Mouse (Mus musculus): Measurements from ENCODE around the gene Tceal5. TPM values are rescaled to one million over a fixed set of nuclear protein-coding genes. Genes with fewer than 3 reads are reported as not detected.
A peak's percentile ranks its signal among the peaks of the same experiment; 100 is the strongest.
"Not testable (repeated sequence)": the region's sequence is repeated elsewhere in the genome, so short reads cannot be mapped to it uniquely, and the experiment has no call there.

The Tceal5 gene
- polyA plus RNA-seq (2016; fragmentation: Nextera tagmentation; extraction: Ambion mirVana), result 3.2 and 4.7 TPM in 2 replicates

DNA sequence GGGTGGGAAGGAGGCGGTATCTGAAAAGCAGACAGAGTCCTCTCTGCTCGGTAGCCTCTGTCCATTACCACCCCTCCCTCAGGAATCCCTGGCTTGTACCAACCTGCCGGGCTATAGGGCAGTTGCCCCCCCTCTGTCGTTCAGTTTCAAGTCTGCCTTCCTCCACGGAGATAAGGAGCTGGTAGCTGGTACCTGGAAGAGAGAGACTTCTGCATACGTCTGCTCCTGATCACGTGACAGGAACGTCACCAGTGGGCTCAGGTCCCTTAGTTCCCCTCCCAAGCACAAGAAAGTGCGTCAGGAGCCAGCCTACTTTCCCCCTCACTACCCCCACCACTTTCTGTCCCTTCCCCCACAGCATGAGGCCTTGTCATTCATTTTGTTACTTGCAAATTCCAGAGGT is at the start of gene Tceal5:
TSS of gene Tceal5 (minus strand) at position 213 of the 403 bp plus-strand sequence.
- peaks cover 6% of the 10 kb centered on the region; the same call in 1 of the 2 replicates for H3K4me1 ChIP-seq
- no peaks in the 10 kb centered on the region for H3K36me3 ChIP-seq
- H3K4me3 ChIP-seq, result peak within 1 kb of the TSS; percentile 51
- peaks cover 57% of the 10 kb centered on the region for H3K27me3 ChIP-seq (ENCODE audit: low read depth, poor library complexity, severe bottlenecking)
- WGBS, result 9% methylated on average over 9 of the region's 9 CpGs
- H3K27ac ChIP-seq, result no peak within 1 kb of the TSS; the same call in 1 of the 2 replicates
- no peaks in the 10 kb centered on the region for H3K9me3 ChIP-seq (replicated peaks)
- DNase-seq (ENCODE audit: low spot score), result peak; percentile 43

- Histone ChIP-seq H3K27ac (no peak overlapping the region), H3K9me3 (replicated peaks) (no peaks in the 10 kb centered on the region), H3K4me3 (no peak overlapping the region), H3K36me3 (peaks cover 10% of the 10 kb centered on the region), H3K27me3 (ENCODE audit: low read depth, poor library complexity, severe bottlenecking) (peaks cover 74% of the 10 kb centered on the region), H3K4me1 (no peaks in the 10 kb centered on the region)
- no peak for DNase-seq (ENCODE audit: low spot score)
- 46% methylated on average over 6 of the region's 6 CpGs for WGBS
Observed at GRCm38 (mm10) chrX:136252023-136252729, 48.5 kb upstream of the Tceal5 start.

DNA sequence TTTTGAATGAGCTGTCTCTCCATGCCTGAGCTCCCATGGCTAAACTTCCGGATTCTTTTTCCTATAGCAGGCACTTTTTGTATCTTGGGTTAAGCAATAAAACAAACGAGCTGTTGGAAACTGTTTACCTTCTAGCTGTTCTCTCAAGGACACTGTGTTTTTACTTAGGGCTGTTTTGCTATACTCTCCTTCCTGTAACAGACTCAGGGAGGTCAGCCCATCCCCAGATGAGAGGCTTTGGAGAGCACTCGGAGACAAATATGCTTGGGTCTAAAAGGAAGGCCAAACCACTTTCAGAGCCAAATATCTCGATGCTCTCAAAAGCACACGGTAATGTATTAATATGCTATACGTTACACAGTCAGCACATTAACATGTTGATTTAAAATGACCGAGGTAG is 46.0 kb upstream of the Tceal5 start:
- 81% methylated on average over 7 of the region's 7 CpGs for WGBS
- no peak overlapping the region for H3K4me3 ChIP-seq
- H3K9me3 ChIP-seq (replicated peaks), result no peaks in the 10 kb centered on the region
- H3K4me1 ChIP-seq, result no peaks in the 10 kb centered on the region
- H3K27me3 ChIP-seq (ENCODE audit: low read depth, poor library complexity, severe bottlenecking), result peaks cover 85% of the 10 kb centered on the region
- H3K27ac ChIP-seq, result no peak overlapping the region
- no peak for DNase-seq (ENCODE audit: low spot score)
- peaks cover 17% of the 10 kb centered on the region for H3K36me3 ChIP-seq

- Histone ChIP-seq H3K4me3 (no peak overlapping the region), H3K9me3 (replicated peaks) (no peaks in the 10 kb centered on the region), H3K27ac (no peak overlapping the region), H3K27me3 (ENCODE audit: low read depth, poor library complexity, severe bottlenecking) (peaks cover 83% of the 10 kb centered on the region), H3K4me1 (no peaks in the 10 kb centered on the region), H3K36me3 (peaks cover 17% of the 10 kb centered on the region)
- DNase-seq (ENCODE audit: low spot score), result no peak
- 82% methylated on average over 6 of the region's 6 CpGs for WGBS
Observed at GRCm38 (mm10) chrX:136248811-136249210, 45.1 kb upstream of the Tceal5 start.

DNA sequence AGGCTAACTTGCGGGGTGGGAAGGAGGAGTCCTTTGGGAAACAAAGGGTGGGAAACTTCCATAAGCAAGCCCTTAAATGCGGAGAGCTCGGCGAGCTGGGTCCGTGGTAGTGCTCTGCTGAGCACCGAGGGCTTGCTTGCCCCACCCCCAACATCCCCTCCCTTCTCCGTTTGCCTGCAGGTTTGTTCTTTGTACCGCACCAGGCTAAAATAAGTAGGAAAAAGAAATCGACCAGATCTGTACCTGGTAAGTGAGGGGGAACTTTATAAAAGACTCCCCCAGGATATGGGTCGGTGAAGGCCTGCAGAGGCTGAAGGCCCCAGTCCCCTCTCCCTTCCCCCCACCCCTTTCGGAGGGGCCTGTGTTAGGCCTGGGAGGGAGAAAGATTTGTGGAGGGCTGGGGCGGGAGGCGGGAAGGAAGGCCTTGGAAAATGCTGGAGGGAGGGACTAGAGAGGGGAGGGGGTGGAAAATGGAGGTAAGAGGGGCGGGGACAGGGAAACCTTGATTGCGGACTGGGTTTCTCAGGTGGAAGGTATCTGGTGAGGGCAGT is 41.9 kb upstream of the Tceal5 start:
- Histone ChIP-seq H3K4me1 (no peaks in the 10 kb centered on the region), H3K4me3 (peak overlapping the region; percentile 61), H3K9me3 (replicated peaks) (no peaks in the 10 kb centered on the region), H3K27me3 (ENCODE audit: low read depth, poor library complexity, severe bottlenecking) (peaks cover 80% of the 10 kb centered on the region), H3K27ac (peak overlapping the region; percentile 88), H3K36me3 (peaks cover 17% of the 10 kb centered on the region)
- 11% methylated on average over 15 of the region's 15 CpGs for WGBS
- peak; percentile 54 for DNase-seq (ENCODE audit: low spot score)

DNA sequence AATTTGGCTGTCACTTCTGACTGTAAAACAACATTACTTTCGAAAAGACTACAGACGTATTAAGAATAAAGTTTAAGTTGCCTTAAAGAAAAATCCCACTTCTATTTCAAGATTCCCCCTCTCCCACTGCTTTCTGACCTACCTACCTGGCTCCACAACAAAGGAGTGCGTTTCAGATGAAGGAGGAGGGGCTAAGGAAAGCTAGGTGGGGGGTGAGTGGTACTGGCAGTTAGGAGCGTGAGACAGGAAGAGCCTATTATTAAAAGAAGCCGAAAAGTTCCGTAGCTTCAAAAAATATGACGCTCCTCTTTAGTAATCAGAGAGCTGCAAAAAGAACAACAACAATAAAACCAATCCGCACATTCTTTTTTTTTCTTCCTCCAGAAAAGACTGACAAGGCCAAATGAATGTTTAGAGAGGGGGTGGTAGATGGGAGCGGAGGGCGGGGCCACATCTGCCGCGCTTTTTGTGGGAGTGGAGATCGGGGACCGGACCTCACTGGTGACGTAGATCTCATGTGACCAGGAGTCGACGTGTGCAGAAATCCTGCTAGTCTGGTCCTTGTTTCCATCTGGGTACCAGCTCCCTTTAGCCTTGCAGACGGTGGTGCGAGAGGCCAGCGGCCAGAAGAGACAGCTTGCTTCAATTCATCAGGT is 41.0 kb upstream of the Tceal5 start, which contains the start of gene Tceal9:
TSS of gene Tceal9 (plus strand) at position 506 of the 656 bp plus-strand sequence.
- no peaks in the 10 kb centered on the region for H3K4me1 ChIP-seq
- WGBS, result 15% methylated on average over 20 of the region's 20 CpGs
- no peaks in the 10 kb centered on the region for H3K9me3 ChIP-seq (replicated peaks)
- peak within 1 kb of the TSS; percentile 88 for H3K27ac ChIP-seq
- H3K27me3 ChIP-seq (ENCODE audit: low read depth, poor library complexity, severe bottlenecking), result peaks cover 71% of the 10 kb centered on the region
- H3K36me3 ChIP-seq, result peaks cover 17% of the 10 kb centered on the region
- DNase-seq (ENCODE audit: low spot score), result peak; percentile 75
- H3K4me3 ChIP-seq, result peak within 1 kb of the TSS; percentile 61

- peaks cover 67% of the 10 kb centered on the region for H3K27me3 ChIP-seq (ENCODE audit: low read depth, poor library complexity, severe bottlenecking)
- H3K27ac ChIP-seq, result no peak overlapping the region
- DNase-seq (ENCODE audit: low spot score), result no peak
- no peak overlapping the region for H3K4me3 ChIP-seq
- H3K36me3 ChIP-seq, result peaks cover 17% of the 10 kb centered on the region
- no peaks in the 10 kb centered on the region for H3K4me1 ChIP-seq
- WGBS, result 89% methylated on average over 2 of the region's 2 CpGs
- H3K9me3 ChIP-seq (replicated peaks), result no peaks in the 10 kb centered on the region
Observed at GRCm38 (mm10) chrX:136243181-136243580, 39.5 kb upstream of the Tceal5 start.

- Histone ChIP-seq H3K27ac (no peak overlapping the region), H3K27me3 (ENCODE audit: low read depth, poor library complexity, severe bottlenecking) (peaks cover 49% of the 10 kb centered on the region), H3K36me3 (no peaks in the 10 kb centered on the region), H3K4me3 (no peak overlapping the region), H3K9me3 (replicated peaks) (no peaks in the 10 kb centered on the region), H3K4me1 (no peaks in the 10 kb centered on the region)
- DNase-seq (ENCODE audit: low spot score), result no peak
- WGBS, result 58% methylated on average over 3 of the region's 3 CpGs
Observed at GRCm38 (mm10) chrX:136238118-136238517, 34.4 kb upstream of the Tceal5 start.

- Histone ChIP-seq H3K4me1 (no peaks in the 10 kb centered on the region), H3K4me3 (no peak overlapping the region), H3K27me3 (ENCODE audit: low read depth, poor library complexity, severe bottlenecking) (peaks cover 66% of the 10 kb centered on the region), H3K27ac (no peak overlapping the region), H3K9me3 (replicated peaks) (no peaks in the 10 kb centered on the region), H3K36me3 (no peaks in the 10 kb centered on the region)
- 80% methylated on average over 5 of the region's 5 CpGs for WGBS
- no peak for DNase-seq (ENCODE audit: low spot score)
Observed at GRCm38 (mm10) chrX:136227768-136228167, 24.1 kb upstream of the Tceal5 start.

DNA sequence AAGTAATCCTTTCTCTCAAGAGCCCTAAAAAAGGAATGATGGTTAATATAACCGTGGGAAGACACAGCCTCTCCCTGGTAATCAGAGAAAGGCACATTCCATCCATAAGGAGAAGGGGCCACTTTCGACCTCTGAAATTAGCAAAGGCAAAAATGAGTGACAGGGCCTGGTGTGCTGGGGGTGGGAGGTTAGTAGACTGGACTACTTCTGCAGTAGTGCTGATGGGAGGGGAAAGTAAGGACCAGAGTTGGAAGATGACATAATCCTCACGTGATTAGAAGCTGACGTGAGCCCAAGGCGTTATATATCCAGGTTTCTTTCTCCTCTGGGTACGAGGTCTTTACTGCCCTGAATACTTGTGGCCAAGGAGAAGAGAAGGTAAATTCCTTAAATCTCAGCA is 20.0 kb upstream of the Tceal5 start:
- Histone ChIP-seq H3K4me3 (no peak overlapping the region), H3K27ac (no peak overlapping the region), H3K9me3 (replicated peaks) (no peaks in the 10 kb centered on the region), H3K36me3 (no peaks in the 10 kb centered on the region), H3K4me1 (no peaks in the 10 kb centered on the region), H3K27me3 (ENCODE audit: low read depth, poor library complexity, severe bottlenecking) (peaks cover 62% of the 10 kb centered on the region)
- DNase-seq (ENCODE audit: low spot score), result no peak
- WGBS, result 86% methylated on average over 6 of the region's 6 CpGs

DNA sequence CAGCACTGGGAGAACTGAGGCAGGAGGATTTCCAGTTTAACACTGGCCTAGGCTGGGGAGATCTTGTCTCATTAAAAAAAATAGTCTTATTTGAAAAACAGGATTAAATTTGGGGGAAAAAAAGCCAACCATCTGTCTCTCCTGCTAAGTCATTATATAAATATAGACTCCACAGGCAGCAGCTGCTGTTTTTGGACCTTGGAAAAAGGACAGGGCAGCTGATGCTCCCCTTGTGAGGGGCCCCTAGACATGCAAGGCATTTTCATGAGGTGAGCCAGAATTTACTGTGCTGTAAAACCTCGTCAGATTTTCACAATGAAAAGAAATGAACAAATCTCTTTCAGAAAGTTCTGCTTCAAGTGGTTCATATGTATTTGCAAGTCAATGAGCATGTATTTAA is 12.6 kb upstream of the Tceal5 start:
- H3K9me3 ChIP-seq (replicated peaks), result no peaks in the 10 kb centered on the region
- DNase-seq (ENCODE audit: low spot score), result no peak
- no peak overlapping the region for H3K27ac ChIP-seq
- no peaks in the 10 kb centered on the region for H3K36me3 ChIP-seq
- no peaks in the 10 kb centered on the region for H3K4me1 ChIP-seq
- H3K27me3 ChIP-seq (ENCODE audit: low read depth, poor library complexity, severe bottlenecking), result peaks cover 44% of the 10 kb centered on the region
- 75% methylated on average over 1 of the region's 1 CpGs for WGBS
- H3K4me3 ChIP-seq, result no peak overlapping the region

DNA sequence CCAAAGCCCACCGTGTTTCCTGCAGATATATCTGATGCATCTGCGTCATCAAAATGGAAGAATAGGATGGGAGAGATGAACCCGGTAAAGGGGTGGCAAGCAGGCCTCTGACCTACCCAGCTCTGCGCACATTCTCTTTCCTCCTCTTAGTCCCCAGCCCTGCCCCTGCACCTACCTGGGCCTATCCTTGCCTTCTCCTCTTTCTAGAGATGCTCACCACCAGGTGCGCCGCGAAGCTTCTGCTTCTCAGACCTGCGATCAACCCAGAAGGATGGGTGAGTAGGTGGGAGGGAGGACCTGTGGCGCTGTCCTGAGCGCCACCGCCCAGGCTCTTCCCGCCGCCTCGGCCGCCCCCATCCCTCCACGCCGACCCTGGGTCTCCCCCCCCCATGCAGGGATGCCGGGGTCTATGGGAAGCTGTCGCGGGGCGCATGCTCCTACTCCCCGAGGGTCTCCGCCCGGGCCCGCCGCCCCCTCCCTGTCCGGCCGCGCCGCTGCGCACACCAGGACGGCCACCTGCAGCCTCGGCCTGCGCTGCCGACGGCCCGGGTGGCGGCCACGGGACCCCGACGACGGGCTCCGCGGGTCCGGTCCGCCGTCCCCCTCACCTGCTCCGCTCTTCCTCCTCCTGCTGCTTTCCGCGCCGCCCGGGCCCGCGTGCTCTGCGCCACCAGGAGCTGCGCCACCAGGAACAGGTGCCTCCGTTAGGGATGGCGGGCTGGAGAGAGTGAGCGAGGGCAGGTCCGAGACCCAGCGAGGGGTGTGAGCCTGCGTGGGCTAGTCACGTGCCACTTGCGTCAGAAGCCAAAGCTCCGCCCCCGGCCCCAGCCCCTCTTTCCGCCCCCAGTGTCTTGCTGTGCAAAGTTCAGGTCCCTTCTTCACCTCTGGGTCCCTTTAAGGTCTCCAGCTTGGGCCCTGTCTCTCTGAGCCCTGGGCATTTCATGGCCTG is 11.3 kb upstream of the Tceal5 start, which contains the start of the genes Tceal7 and Bex1:
TSS of gene Tceal7 (plus strand) at position 51 of the 949 bp plus-strand sequence.
TSS of gene Bex1 (minus strand) at position 785 of the 949 bp plus-strand sequence.
- not testable (repeated sequence) for H3K9me3 ChIP-seq (replicated peaks); H3K36me3 ChIP-seq; H3K27ac ChIP-seq; H3K4me1 ChIP-seq
- Histone ChIP-seq H3K4me3 (peak within 1 kb of the TSS; percentile 47), H3K27me3 (ENCODE audit: low read depth, poor library complexity, severe bottlenecking) (peaks cover 47% of the 10 kb centered on the region)
- peak; percentile 30 for DNase-seq (ENCODE audit: low spot score)
- 21% methylated on average over 15 of the region's 67 CpGs for WGBS

Measured in limb, embryonic 10.5 days (tissue).